Comparison of ENCODE assay signal across 8 mouse cellular contexts in the genomic region with DNA sequence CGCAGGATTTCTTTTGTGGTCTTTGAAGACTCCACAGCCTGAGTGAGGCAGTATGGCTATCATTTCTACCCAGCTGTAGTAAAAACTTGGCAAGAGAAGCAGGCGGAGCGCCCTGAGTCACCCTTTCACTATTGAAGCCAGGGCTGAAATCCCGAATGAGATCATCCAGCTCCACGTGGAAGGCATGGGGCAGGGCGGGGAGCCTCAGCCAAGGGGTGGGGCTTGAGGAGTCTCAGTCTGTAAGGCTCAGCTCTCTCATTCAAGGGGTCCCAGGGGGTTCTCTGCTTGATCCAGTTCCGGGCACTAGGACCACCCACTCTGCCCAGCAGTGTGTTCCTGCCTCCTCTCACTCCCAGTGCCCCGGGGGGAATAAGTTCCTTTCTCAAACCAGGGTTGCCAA. TPM values are rescaled to one million over a fixed set of nuclear protein-coding genes. Genes with fewer than 3 reads are reported as not detected.
DNase-seq lines count a peak whose midpoint lies in the region; ATAC-seq and TF ChIP-seq lines count a peak whose summit lies in the region.

No protein-coding gene starts in this region.

- H3K9ac ChIP-seq in hindbrain, embryonic 11.5 days (ENCODE audit: low read depth, low read length), result 0 out of 2 replicates have a peak overlapping the region, but pooled peaks have one; percentile 16

- H3K27me3 ChIP-seq in hindbrain, embryonic 11.5 days (ENCODE audit: control insufficient read depth, insufficient read depth, low read length), result no peaks in the 10 kb centered on the region

- peak; percentile 81 for ATAC-seq in hindbrain, embryonic 11.5 days (ENCODE audit: low FRiP score)
- ATAC-seq in erythroid progenitor cell, adult 5-6 weeks (replicated peaks; ENCODE audit: low FRiP score, poor library complexity, severe bottlenecking), result no peak

- peak overlapping the region; percentile 56 for H3K4me3 ChIP-seq in hindbrain, embryonic 11.5 days (ENCODE audit: low read depth, low read length)
- peak overlapping the region; percentile 71 for H3K4me3 ChIP-seq in lung, adult 2 months (replicated peaks; ENCODE audit: extremely low read depth, low read depth, low read length)

- peak overlapping the region; percentile 94 for H3K4me2 ChIP-seq in hindbrain, embryonic 11.5 days (replicated peaks; ENCODE audit: low read depth, low read length)

- DNase-seq in ZHBTc4 (ENCODE audit: low read depth, low spot score), result peak; percentile 48
- DNase-seq in cerebellum, postnatal 4 days (ENCODE audit: low spot score in 2 of 2), result peak; percentile 41 to 73
- peak; percentile 71 to 78 for DNase-seq in frontal cortex, postnatal 36 days (ENCODE audit: low spot score in 2 of 2)
- peak; percentile 84 for DNase-seq in hindbrain, embryonic 11.5 days (ENCODE audit: low spot score)
- peak; percentile 89 for DNase-seq in layer of hippocampus, adult 9-11 months
- peak; percentile 80 for DNase-seq in lung, adult 2 months
- peak; percentile 88 for DNase-seq in ovary, adult 18-20 months (ENCODE audit: low spot score)

- no peak overlapping the region for H3K27ac ChIP-seq in hindbrain, embryonic 11.5 days (ENCODE audit: low read depth, low read length)

- no peaks in the 10 kb centered on the region for H3K4me1 ChIP-seq in hindbrain, embryonic 11.5 days (replicated peaks; ENCODE audit: control insufficient read depth, insufficient read depth, low read length)
- peaks cover 7% of the 10 kb centered on the region for H3K4me1 ChIP-seq in lung, adult 2 months (ENCODE audit: control insufficient read depth, insufficient read depth, low read length)

- TF ChIP-seq CTCF in lung, adult 2 months (IDR thresholded peaks at IDR 0.05; ENCODE audit: insufficient read depth, low read length), result no peak

- TF ChIP-seq POLR2A in lung, adult 2 months (IDR thresholded peaks at IDR 0.05; ENCODE audit: borderline replicate concordance, extremely low read depth, low read depth, low read length), result no peak

- peaks cover 2% of the 10 kb centered on the region; the same call in 1 of the 2 replicates for H3K36me3 ChIP-seq in hindbrain, embryonic 11.5 days (ENCODE audit: control insufficient read depth, insufficient read depth, low read length)

- H3K9me3 ChIP-seq in hindbrain, embryonic 11.5 days (ENCODE audit: control insufficient read depth, low read length), result no peaks in the 10 kb centered on the region

- WGBS in hindbrain, embryonic 11.5 days, result 5% methylated on average over 8 of the region's 8 CpGs
- WGBS in lung, adult 2 months, result 2% methylated on average over 8 of the region's 8 CpGs

RNA-seq across cellular contexts. Expression of gene Adamts1, which starts 2.2 kb away (rescaled TPM):
- 11.0 and 13.9 TPM in 2 replicates for polyA plus RNA-seq in hindbrain, embryonic 11.5 days (2014; fragmentation: Nextera tagmentation; extraction: Ambion mirVana)
- polyA plus RNA-seq in lung, adult 2 months (2012; rRNA removed), result 68.7 and 86.6 TPM in 2 replicates
- 0.36 TPM in 1 of 2 replicates, not detected in the other for total RNA-seq in erythroid progenitor cell, adult 5-6 weeks (2015; ENCODE audit: low replicate concordance)
- 0.38 TPM in 1 of 2 replicates, not detected in the other for total RNA-seq in erythroid progenitor cell, adult 5-6 weeks (2017; ENCODE audit: low replicate concordance)
